Mouse (Mus musculus) urinary bladder, postnatal 4 days (tissue): ENCODE results near the gene Zfp385b.

Experiments
- DNase-seq, 2 experiments: peaks; one replicate each; pipeline ENCODE4 v3.0.0; 2021 to 2022; ENCODE audit warnings: low spot score in 2 of 2

Zfp385b gene

GRCm38 (mm10) chr2:77382766-77383165 is 436.7 kb downstream of the Zfp385b start:
- no peak for DNase-seq

- DNase-seq: no peak
Observed at GRCm38 (mm10) chr2:77379907-77380306, 439.5 kb downstream of the Zfp385b start.

- DNase-seq: no peak
Observed at GRCm38 (mm10) chr2:77379332-77379731, 440.1 kb downstream of the Zfp385b start.

- no peak for DNase-seq
Observed at GRCm38 (mm10) chr2:77376823-77377222, 442.6 kb downstream of the Zfp385b start.

- DNase-seq: no peak
Observed at GRCm38 (mm10) chr2:77375155-77375554, 444.3 kb downstream of the Zfp385b start.

GRCm38 (mm10) chr2:77369174-77369573 is 450.3 kb downstream of the Zfp385b start:
- no peak for DNase-seq
